Mouse (Mus musculus): ENCODE results near the gene Tnf.

GRCm38 (mm10) chr17:35204494-35205379, 2.9 kb upstream of the Tnf start, which contains the start of gene Lta:
- TF ChIP-seq ZKSCAN1 (IDR thresholded peaks at IDR 0.05; ENCODE audit: borderline replicate concordance, low read depth, low read length) (no peak), MAFK (IDR thresholded peaks at IDR 0.05; ENCODE audit: insufficient replicate concordance, low read length) (no peak), ELF1 (IDR thresholded peaks at IDR 0.05; ENCODE audit: low read depth, low read length) (peak; percentile 58; the same call in 1 of the 2 replicates), CTCF (conservative IDR thresholded peaks at IDR 0.05 in 1 of 2, IDR thresholded peaks at IDR 0.05 in 1 of 2; ENCODE audit: low read depth in 2 of 2, low read length in 2 of 2) (no peak), EP300 (IDR thresholded peaks at IDR 0.05; ENCODE audit: low read length) (no peak; the same call in 1 of the 2 replicates), TCF12 (IDR thresholded peaks at IDR 0.05; ENCODE audit: low read depth, low read length) (no peak), MYC (IDR thresholded peaks at IDR 0.05; ENCODE audit: low read depth, low read length) (no peak), POLR2A (IDR thresholded peaks at IDR 0.05; ENCODE audit: low read depth, low read length) (no peak; the same call in 1 of the 2 replicates), USF1 (IDR thresholded peaks at IDR 0.05; ENCODE audit: low read depth, low read length) (no peak), ZMIZ1 (IDR thresholded peaks at IDR 0.05; ENCODE audit: low read depth, low read length) (peak; percentile 18; the same call in 1 of the 2 replicates), SMC3 (IDR thresholded peaks at IDR 0.05; ENCODE audit: low read depth, low read length) (no peak), USF2 (conservative IDR thresholded peaks at IDR 0.05; ENCODE audit: low read depth, low read length) (no peak), KAT2A (IDR thresholded peaks at IDR 0.05; ENCODE audit: insufficient replicate concordance, low read length) (no peak)

All from CH12.LX (cell line).